Mouse (Mus musculus) limb, embryonic 14.5 days (tissue): ENCODE measurements around the gene Hist1h3a. TPM values are rescaled to one million over a fixed set of nuclear protein-coding genes. Genes with fewer than 3 reads are reported as not detected.
"Not testable (repeated sequence)": the region's sequence is repeated elsewhere in the genome, so short reads cannot be mapped to it uniquely, and the experiment has no call there.

Experiments
- ATAC-seq: fragments of 200-750 bp; cut with Nextera tagmentation; 2 replicates; pipeline ENCODE4 v1.8.0; 2017; ENCODE audit warnings: low read depth, moderate number of reproducible peaks, moderate TSS enrichment; ENCODE audit not compliant: low FRiP score
- DNase-seq: peaks from one replicate; pipeline ENCODE4 v3.0.0-alpha.2; 2015; ENCODE audit warnings: low spot score
- H3K27ac ChIP-seq: fragments of 300-500 bp; sonication (generic); replicated peaks from 2 replicates; pipeline ENCODE4 v1.5.1; 2014; ENCODE audit warnings: low read depth, mild to moderate bottlenecking, low read length, moderate library complexity, mixed read lengths
- H3K27me3 ChIP-seq: fragments of 300-500 bp; sonication (generic); 2 replicates; pipeline ENCODE4 v1.6.1; 2014; ENCODE audit warnings: low read length, mixed read lengths; ENCODE audit not compliant: control insufficient read depth, insufficient read depth
- H3K36me3 ChIP-seq: fragments of 300-500 bp; sonication (generic); 2 replicates; pipeline ENCODE4 v1.6.1; 2014; ENCODE audit warnings: mild to moderate bottlenecking, low read length, moderate library complexity, mixed read lengths; ENCODE audit not compliant: control insufficient read depth, insufficient read depth
- H3K4me1 ChIP-seq: fragments of 300-500 bp; sonication (generic); 2 replicates; pipeline ENCODE4 v1.6.1; 2014; ENCODE audit warnings: antibody characterized with exemption, low read length, mixed read lengths; ENCODE audit not compliant: control insufficient read depth, insufficient read depth
- H3K4me2 ChIP-seq: fragments of 300-500 bp; sonication (generic); replicated peaks from 2 replicates; pipeline ENCODE4 v1.6.1; 2014; ENCODE audit warnings: low read depth, mild to moderate bottlenecking, low read length, moderate library complexity; ENCODE audit not compliant: severe bottlenecking
- H3K4me3 ChIP-seq: fragments of 300-500 bp; sonication (generic); replicated peaks from 2 replicates; pipeline ENCODE4 v1.5.1; 2014; ENCODE audit warnings: low read length
- H3K9ac ChIP-seq: fragments of 300-500 bp; sonication (generic); 2 replicates; pipeline ENCODE4 v1.6.1; 2014; ENCODE audit warnings: mild to moderate bottlenecking, low read depth, low read length, moderate library complexity; ENCODE audit not compliant: severe bottlenecking
- H3K9me3 ChIP-seq: fragments of 300-500 bp; sonication (generic); 2 replicates; pipeline ENCODE4 v1.6.1; 2016; ENCODE audit warnings: low read length; ENCODE audit not compliant: control insufficient read depth
- POLR2A ChIP-seq: fragments of 200-500 bp; IDR thresholded peaks from 2 replicates; pipeline ENCODE4 v1.8.0; 2012; ENCODE audit warnings: inconsistent platforms, mild to moderate bottlenecking, moderate library complexity, borderline replicate concordance; ENCODE audit not compliant: insufficient read depth, insufficient read length; ENCODE audit errors: extremely low read depth
- WGBS: fragments of 180-500 bp; shearing (Covaris S2); extraction: QIAGEN DNeasy Blood & Tissue Kit; methylation state at CpG from one replicate; pipeline ENCODE4 v1.1.7; 2014; 5-methylcytosine and 5-hydroxymethylcytosine counted together
- polyA plus RNA-seq, 2 experiments: library from polyadenylated mRNA; depleted of rRNA in 1 of 2; stranded (reverse) in 1 of 2; unstranded in 1 of 2; fragments of >200 nt; fragmentation: Nextera tagmentation in 1 of 2; extraction: Ambion mirVana in 1 of 2; gene quantifications; 2 replicates each; pipeline versions ENCODE4 v1.2.1 to v1.2.3; 2012 to 2014

Gene Hist1h3a
- polyA plus RNA-seq (2012; rRNA removed): 39.9 and 88.3 TPM in 2 replicates
- 7.8 and 8.6 TPM in 2 replicates for polyA plus RNA-seq (2014; fragmentation: Nextera tagmentation; extraction: Ambion mirVana)

- not testable (repeated sequence) for H3K36me3 ChIP-seq, H3K9me3 ChIP-seq, H3K27me3 ChIP-seq
- H3K4me2 ChIP-seq: peak within 1 kb of the TSS; percentile 85
- H3K4me3 ChIP-seq: peak within 1 kb of the TSS; percentile 52
- TF ChIP-seq POLR2A: peak; percentile 89; the same call in 1 of the 2 replicates
- DNase-seq (peak; percentile 96), ATAC-seq (peak; percentile 78)
- peak within 1 kb of the TSS; percentile 94 for H3K27ac ChIP-seq
- H3K4me1 ChIP-seq: peaks cover 24% of the 10 kb centered on the region
- under 1% methylated on average over 25 of the region's 52 CpGs for WGBS
- peak within 1 kb of the TSS; percentile 64 for H3K9ac ChIP-seq
Measured at GRCm38 (mm10) chr13:23761871-23762821, at the start of gene Hist1h3a. Hist1h3a (minus strand) TSS chr13:23762386.

GRCm38 (mm10) chr13:23806422-23807052 is 44.4 kb upstream of the Hist1h3a start, which contains the start of gene Slc17a2:
Slc17a2 (plus strand) TSS chr13:23806993.
- Histone ChIP-seq H3K36me3 (no peaks in the 10 kb centered on the region), H3K4me1 (no peaks in the 10 kb centered on the region), H3K27me3 (no peaks in the 10 kb centered on the region), H3K27ac (no peak within 1 kb of the TSS), H3K9ac (no peak within 1 kb of the TSS), H3K9me3 (no peaks in the 10 kb centered on the region), H3K4me2 (no peak within 1 kb of the TSS), H3K4me3 (no peak within 1 kb of the TSS)
- DNase-seq: no peak
- ATAC-seq: no peak
- TF ChIP-seq POLR2A: no peak
- WGBS: 86% methylated on average over 15 of the region's 15 CpGs

- Histone ChIP-seq H3K27me3 (no peaks in the 10 kb centered on the region), H3K4me3 (no peak overlapping the region), H3K4me2 (no peak overlapping the region), H3K9ac (no peak overlapping the region), H3K9me3 (no peaks in the 10 kb centered on the region), H3K27ac (no peak overlapping the region), H3K36me3 (no peaks in the 10 kb centered on the region), H3K4me1 (no peaks in the 10 kb centered on the region)
- ATAC-seq (no peak), DNase-seq (no peak)
- 75% methylated on average over 2 of the region's 2 CpGs for WGBS
- no peak for TF ChIP-seq POLR2A
Measured at GRCm38 (mm10) chr13:23804532-23804931, 42.3 kb upstream of the Hist1h3a start.

- DNase-seq (no peak), ATAC-seq (no peak)
- Histone ChIP-seq H3K9me3 (no peaks in the 10 kb centered on the region), H3K4me2 (no peak overlapping the region), H3K27ac (no peak overlapping the region), H3K27me3 (no peaks in the 10 kb centered on the region), H3K4me1 (no peaks in the 10 kb centered on the region), H3K4me3 (no peak overlapping the region), H3K9ac (no peak overlapping the region), H3K36me3 (no peaks in the 10 kb centered on the region)
- TF ChIP-seq POLR2A: no peak
- whole genome bisulfite sequencing: 67% methylated on average over 5 of the region's 5 CpGs
Measured at GRCm38 (mm10) chr13:23799405-23799804, 37.2 kb upstream of the Hist1h3a start.

- Histone ChIP-seq H3K36me3 (no peaks in the 10 kb centered on the region), H3K27me3 (no peaks in the 10 kb centered on the region), H3K4me3 (no peak overlapping the region), H3K4me1 (no peaks in the 10 kb centered on the region), H3K9ac (no peak overlapping the region), H3K27ac (no peak overlapping the region), H3K4me2 (no peak overlapping the region), H3K9me3 (no peaks in the 10 kb centered on the region)
- DNase-seq: peak; percentile 80
- 45% methylated on average over 2 of the region's 2 CpGs for WGBS
- peak; percentile 62; the same call in 1 of the 2 replicates for ATAC-seq
- no peak for TF ChIP-seq POLR2A
Measured at GRCm38 (mm10) chr13:23792520-23792919, 30.3 kb upstream of the Hist1h3a start.
